Mouse (Mus musculus): ENCODE data around the gene Sec14l1.

DNA sequence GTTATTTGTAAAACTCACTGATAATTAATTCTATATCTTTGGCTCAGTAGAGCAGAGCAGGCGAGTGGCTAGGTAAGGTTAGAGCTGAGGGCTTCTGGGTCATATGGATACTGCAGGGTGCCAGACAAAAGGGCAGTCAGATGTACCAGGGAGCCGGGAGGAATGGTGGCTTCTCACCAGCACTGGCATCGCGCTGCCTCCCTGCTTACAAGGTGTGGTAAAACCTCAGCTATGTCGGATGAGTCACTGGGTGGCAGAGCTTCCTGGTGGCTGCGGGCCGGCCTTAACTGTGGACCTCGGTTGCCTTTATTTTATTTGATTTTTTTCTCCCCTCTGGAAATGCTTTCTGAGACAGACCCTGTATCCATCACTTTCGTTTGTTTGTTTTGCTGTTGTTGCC is 90.5 kb downstream of the Sec14l1 start:
- no peak for TF ChIP-seq POLR2A (IDR thresholded peaks at IDR 0.05; ENCODE audit: borderline replicate concordance, control insufficient read depth, low read depth, low read length)
- TF ChIP-seq CTCF (IDR thresholded peaks at IDR 0.05; ENCODE audit: control insufficient read depth, insufficient read depth, low read length) = no peak
